Mouse (Mus musculus) embryo, embryonic 9.5 days (tissue): ENCODE measurements around the gene Gm3045.

Experiments
- DNase-seq: peaks from one replicate; pipeline ENCODE4 v3.0.0-alpha.2; 2017; ENCODE audit errors: extremely low spot score

Gm3045 gene

DNA sequence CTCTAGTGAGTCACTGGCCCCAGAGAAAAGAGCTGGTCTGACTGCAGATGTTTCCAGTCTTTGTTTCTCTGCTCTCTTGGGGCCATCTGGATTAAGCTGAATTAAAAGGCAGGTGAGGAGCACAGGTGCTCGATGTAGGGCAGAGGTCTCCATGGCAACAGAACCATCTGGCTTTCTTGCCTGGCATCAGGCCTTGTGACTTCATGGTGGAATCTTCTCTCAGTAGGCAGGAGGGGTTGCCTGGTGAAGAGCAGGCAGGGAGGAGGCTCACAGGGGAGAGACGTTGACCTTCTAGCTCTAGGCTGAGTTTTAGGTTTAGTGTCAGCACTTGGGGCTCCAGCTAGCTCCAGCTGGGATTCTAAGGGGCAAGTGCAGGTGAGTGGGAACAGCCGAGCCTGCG, at the start of gene Gm3045:
Gene Gm3045 (plus strand): TSS at position 230 of the 400 bp plus-strand sequence.
- DNase-seq: no peak

DNA sequence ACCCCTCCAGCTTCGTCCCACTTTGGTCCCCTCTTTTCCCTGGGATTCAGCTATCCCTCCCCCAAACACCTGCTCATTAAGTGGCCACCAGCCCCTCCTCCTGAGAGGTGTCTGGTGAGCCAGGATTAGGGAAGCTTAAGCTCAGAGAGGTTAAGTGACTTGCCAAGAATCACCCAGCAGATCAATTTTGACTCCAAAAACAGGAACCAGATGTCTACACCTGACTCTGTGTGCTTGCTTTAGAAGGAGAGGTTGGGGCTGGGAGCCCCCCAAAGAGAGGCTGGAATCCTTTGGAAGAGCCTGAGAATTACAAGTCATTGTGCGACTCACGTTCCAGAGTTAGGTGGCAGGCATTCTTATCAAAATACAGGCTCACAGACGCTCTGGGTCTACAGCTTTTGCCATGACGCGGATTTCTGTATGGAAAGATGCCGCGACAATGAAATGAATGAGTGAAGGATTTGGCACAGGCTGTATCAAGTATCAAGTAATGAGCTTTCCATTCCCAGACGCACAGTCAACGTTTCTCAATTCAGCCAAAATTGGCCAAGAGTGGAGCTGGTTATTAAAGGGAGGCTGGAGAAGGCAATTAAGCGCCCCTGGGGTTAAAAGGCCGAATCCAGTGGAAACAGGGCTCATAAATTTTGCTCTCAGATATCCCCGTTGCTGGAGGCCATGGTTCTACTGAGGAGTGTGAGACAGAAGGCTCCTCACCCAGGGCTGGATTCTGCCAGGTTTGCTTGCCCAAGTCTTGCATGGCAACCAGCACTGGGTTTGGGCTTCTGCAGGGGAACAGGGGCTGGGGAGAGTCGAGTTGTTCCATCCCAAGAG, 45.3 kb upstream of the Gm3045 start:
- DNase-seq: peak; percentile 37

DNA sequence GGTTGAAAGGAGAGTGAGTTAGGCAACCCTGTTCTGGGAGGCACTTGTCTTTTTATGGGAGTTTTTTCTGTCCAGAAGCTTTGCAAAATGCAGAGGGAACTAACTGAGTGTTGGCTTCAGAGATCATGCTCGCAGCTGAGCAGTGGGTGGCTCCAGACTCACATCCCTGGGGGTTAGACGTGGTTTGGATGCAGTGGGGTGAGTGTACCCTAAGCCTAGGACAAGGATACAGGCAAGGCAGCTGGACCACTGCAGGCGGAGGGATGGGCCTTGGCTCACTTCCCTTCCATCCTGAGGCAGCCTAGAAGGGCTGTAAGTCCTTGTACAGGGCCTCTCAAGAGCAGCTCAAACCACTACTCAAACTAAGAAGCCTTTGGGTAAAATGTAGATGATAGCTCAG, 43.0 kb upstream of the Gm3045 start:
- DNase-seq: no peak

DNA sequence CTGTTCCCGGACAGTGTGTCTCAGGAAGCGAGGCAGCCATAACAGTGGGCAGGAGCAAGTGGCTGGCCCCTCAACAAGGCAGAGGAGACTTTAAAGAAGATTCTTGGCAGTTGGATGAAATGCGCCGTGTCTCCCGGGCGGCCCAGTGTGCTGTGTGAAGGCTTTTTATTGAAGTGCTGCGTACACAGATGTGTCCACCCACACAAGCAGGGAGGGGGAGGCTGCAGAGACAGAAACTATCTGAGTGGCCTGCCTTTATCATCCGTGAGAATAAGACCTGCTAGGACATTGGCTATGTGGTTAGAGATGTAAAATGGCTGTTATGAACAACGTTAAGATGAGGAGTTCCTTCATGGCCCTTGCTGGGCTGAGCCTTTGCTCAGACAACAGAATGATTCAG, 40.0 kb upstream of the Gm3045 start:
- no peak for DNase-seq

DNA sequence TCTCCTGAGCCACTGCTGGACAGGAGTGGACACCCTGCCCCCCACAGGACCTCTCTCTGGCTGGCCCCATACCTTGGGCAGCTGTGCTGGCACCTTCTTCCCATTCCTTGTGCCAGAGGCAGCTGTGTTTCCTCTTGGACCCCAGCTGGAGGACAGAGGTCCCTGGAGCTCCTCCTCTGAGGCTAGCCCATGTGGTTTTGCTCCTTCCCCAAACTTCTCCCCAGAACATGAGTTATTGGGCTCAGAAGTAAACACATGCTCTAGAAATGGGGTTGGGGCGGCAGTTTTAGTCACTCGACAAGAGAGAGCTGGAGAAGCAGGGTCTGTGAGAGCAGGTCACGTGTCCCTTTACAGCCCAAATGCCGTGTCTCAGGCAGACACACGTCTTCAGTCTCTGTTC, 39.0 kb upstream of the Gm3045 start:
- no peak for DNase-seq

DNA sequence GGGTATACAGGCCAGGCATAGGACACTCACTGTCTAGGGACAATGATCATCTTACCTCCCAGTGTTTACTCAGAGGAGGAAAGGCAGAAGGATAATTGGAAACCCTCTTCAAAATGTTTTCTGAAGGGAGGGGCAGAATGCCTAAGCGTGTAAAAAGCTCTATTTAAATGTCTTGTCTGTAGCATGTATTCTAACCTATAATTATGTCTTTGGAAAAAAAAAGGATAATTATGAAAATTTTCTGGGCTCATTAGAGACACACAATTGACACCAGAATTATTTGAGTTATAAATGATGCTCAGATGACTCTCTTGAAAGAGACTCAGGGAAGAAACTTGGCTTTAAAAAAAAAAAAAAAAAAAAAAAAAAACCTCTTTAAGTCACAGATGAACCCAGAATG, 38.4 kb upstream of the Gm3045 start:
- no peak for DNase-seq

DNA sequence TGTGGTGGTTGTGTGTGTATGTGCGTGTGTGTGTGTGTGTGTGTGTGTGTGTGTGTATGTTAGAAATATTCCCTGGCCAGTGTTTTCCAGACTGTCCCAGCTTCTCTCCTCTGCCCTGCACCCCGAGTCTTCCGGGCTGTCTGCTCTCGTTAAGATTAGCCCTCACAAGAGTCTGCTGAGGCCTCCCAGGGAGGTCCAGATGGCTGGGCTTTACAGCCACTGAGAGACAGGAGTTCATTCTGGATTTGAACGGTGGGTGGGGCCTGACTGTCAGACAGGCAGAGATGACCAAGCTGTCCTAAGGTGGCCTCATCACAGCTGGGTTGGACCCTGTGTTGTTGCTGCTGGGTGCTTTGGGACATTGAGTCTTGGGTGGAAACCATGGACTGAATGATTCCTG, 28.8 kb upstream of the Gm3045 start:
- DNase-seq: no peak

DNA sequence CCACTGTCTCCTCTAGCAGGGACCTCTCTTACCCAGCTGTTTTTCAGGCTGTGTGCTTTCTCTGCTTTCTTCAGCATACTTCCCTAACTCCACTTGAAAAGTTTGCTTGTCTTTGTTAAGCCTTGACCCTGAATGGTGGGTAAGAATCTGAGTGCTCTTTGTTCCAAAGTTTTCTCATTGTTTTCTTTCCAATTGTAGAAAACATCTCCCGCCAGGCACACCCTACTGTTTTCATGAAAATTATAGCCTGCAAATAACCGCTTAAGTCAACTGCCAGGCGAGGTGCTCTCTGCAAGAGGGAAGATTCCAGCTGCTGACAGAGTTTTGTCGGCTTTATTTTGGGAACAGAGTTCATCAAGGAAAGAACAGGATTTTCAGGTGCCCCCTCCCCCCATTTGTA, 25.2 kb upstream of the Gm3045 start:
- DNase-seq: no peak

DNA sequence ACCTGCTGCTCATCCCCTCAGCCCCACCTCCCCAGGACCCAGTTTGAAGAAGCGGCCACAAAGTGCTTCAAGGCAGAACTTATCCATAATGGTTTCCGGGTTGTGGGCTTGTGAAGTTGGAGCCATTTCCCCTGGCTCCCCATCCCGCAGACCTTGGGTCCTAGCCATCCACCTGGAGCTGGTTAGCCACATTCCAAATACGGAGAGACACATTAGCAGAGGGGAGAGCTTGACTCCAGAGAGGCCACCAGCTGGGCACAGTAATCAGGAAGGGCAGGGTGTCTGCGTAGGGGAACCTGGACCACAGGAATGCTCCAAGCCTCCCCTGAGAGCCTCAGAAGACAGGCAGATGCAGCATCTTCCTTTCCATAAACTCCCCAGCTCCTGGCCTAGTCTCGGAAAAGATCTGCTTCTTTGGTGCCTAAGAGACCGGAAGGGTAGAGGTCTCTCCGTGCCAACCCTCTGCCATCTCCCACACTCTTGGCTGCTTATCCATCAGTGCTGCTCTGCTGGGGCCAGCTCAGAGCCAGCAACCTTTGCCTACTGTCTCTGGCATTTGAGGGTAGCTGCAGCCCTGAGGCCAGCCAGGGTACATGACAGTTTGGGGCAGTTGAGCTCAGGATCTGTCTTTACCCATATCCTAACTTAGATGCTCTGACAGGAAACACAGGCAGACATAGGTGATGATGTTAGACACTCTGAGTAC, 22.9 kb upstream of the Gm3045 start:
- DNase-seq: no peak

DNA sequence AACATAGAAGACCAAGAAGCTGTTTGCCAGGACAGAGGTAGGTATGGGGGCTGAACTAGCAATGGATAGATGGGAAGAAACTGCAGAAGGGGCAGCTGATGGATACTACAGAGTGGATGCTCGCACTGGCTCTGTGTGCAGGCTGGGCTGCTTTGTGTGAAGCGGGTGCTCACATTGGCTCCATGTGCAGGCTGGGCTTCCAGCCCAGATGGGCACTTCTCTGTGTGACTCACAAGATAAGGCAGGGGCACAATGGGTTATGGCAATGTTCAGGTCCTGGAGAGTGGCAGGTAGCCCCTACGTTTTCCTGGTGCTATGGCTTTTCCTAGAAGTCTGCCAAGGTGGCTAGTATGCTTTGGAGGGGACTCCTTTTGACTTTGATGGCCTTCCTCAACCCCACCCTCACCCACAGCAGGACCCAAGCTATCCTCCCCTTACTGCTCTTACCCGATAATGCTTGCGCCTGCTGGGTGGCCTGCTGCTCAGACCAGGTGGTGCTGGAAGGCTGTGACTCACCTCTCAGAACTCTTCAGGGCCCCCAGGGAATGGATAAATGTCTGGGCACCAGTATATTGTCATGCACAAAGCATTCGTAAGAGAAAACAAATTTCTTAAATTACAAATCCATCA, 21.8 kb upstream of the Gm3045 start:
- DNase-seq: no peak

DNA sequence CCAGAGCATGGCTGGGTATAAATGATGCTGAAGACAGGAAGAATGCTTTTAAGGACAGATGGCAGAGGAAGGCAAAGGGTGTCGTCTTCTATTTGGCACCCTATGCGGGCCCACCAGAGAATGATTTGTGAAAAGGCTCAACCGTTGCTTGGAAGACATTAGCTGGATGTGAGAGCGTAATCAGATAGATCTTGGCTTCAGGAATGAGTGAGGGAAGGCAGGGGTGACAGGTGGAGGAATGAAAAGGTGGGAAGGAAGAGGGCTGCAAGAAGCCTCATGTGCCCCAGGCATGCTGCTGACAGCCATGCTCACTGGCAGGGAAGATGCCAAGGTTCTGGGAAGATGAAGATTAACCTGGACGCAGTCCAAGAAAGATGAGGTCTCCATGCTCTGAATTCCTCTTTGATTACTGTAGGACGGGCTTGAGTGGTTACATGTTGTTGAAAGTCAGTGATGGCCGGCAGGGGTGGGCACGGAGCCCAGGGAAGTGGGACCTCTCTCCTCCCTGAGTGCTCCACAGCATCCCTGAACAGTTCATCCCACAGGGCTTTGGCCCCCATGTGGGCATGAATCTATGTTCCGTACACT, 14.0 kb upstream of the Gm3045 start:
- DNase-seq: no peak

DNA sequence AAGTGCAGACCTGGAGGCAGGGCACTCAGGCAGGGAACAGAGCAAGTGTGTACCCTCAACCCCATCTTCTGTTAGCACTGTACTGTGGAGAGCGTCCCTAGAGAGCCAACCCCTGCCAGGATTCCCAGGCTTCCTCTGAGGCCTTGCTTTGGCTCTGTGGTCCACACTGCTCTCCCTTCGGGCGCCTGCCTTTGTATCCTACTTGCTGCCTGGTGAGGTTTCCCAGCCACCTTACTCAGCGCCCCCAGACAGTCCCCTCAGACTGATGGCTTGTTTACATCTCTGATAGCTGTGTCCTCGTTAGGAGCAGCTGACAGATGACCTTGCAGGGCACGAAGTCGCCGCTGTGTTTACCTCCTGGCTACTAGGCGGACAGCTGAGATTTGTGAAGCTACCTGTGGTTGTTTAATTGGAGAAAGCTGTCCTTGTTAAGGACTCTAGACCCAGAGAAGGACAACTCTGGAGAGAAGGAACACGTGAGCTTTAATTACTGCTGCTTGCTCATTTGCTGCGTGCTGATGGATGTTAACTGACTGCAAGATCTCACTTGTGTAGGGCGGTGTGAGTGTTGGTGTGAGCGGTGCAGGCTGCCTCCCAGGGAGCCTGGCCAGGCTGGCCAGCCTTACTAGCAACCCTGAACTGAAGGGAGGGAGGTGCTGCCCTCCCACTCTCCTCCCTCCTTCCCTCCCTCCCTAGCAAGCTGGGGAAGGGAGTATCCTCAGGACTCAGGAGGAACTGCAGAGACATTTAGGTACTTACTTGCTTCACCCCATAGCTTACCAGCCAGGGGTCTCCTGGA, 7.5 kb upstream of the Gm3045 start:
- DNase-seq: no peak

DNA sequence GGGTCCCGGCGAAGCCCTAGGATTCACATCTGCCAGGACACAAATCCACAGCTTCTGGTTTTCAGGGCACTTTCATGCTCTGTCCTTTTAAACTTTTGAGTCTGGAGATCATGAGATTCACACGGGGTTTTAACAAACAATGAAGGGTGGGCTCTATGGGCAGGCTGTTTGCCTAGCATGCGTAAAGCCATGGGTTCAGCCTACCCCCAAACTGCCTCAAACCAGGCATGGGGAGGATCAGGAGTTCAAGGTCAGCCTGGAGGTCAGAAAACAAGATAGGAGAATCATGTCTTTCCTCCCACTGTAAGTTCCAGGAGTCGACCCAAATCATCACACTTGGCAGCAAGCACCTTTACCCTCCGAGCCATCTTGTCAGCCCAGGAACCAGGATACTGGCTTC, 6.9 kb upstream of the Gm3045 start:
- DNase-seq: no peak

DNA sequence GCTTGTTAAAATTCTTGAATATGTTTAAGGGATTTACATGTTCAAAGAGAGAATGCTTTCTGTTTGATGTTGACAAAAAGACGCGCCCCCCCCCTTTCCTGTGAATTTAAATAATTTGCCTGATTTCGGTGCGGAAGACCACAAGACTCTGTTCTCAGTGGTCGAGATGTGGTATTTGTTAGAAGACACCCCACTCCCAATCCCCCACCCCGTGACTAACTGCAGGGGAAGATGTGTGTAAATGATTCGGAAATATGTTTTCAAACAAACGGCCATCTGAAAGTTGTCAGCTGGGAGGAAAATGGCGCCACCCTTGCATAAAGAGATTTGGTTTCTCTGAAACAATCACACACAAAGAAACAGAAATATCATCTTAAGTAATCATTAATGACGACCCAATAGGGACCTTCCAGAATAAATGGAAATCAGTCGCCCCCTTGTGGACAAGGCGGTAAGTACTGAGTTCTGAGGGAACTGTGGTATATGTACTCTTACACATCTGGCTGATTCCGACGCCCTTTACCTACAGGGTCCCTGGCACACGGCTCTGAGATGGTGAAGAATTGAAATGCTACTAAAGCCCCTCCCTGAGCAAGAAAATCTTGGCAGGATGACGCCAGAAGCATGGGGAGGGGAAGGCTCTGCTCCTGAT, 4.2 kb upstream of the Gm3045 start:
- peak; percentile 68 for DNase-seq

DNA sequence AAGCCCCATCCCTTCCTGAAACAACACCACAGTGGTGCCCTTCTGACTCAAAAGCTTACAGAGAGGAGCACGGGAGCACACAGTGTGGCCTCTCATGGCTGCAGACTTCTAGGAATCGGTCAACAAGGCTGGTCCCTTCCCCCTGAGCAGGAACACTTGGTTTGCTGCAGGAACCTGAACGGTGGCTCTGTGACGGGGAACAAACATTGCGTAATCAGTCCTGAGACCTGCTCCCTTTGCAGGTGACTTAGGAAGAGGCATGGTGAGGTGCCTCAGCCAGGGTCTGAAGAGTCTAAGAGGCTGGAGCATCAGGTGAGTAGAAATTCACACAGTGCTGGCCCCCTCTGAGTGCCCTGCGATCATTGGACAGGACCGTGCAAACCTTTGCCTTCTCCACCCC, 463 bp upstream of the Gm3045 start:
- no peak for DNase-seq

DNA sequence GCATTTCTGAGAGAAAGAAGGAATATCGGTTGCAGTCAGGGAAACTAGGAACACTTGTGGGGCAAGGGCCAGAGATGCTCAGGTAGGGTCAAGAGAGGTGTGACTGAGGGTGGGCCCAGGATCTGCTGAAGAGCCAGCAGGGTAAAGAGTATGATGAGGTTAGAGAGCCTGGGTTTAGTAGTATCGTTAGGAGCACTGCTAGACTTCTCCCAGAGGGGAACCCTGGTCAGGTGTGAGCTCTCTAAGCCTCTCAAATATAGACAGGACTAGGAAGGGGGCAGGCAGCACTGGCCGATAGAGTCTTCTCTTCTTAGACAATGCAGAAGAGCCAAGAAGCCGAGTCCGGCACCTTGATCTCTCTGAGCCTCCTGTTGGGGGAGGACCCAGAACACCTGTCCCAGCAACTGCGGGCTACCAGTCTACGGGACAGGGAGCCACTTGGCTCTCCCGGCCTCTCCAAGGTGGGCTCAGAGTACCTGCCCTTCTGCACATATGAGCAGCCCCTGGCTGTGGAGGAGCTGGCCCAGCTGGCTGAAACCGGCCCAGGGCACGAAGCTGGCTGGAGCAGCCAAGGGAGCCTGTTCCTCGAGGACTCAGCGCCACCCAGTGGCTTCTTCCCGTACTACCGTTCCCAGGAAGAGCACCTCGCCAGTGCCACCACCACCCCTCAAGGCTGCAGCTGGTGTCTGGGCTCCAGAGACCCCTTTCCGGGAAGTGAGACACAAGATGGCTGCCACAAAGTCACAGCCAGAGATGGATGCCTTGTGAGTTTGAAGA, 2.5 kb downstream of the Gm3045 start:
- DNase-seq: peak; percentile 84

DNA sequence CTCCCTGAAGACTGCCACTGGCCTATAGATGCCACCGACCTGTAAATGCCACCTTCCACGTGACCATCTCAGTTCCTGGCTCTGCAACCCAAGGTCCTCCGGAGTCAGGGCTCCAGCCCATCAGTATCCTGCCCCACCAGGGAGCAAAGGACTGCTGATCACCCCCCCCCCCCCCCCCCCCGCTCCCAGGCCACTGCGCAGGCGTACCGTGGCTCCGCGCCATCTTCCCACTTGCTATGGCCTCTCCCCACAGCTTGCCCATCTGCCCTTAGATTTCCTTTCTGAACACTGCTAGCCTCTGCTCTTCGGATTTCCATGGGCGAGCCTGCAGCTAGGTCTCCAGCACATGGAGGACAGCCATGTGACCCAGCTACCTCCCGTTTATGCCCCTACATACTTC, 6.1 kb downstream of the Gm3045 start:
- DNase-seq: no peak

DNA sequence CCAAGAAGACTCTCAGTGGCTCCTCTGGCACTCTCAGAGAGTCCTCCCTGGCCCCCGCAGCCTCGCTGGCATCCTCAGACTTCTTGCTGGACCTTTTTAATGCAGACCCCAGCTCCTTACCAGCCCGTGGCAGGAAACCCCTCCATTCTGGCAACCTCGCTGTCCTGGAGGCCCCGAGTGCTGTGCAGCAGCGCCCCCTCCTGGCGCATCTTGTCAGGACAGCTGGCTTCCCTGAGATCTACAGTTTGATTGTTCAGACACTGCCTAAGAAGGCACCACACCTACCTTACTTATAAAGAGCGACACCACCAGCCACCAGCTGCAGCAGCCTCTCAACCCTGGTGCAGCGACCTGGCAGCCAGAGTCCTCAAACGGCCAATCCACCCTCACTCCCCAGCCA, 7.1 kb downstream of the Gm3045 start:
- DNase-seq: peak; percentile 89

DNA sequence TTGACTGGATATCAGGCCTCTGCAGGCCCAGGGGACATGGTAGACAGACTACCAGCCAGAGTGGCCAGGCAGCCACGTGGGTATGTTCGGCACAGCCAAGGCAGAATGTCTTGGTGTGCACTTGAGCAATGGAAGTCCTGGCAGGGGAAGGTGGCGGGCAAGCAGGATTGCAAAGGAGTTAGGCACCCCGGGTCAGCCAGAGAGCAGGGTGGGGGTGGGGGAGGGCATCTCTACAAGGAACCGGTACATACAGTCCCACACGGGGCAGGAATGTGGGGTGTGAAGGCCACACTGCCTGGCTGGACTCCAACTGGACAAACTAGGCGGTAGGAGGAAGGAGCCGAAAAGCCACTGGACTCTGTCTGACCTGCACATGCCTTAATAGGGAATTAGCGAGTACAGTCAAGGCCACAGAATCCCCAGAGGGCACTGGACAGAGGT, 7.9 kb downstream of the Gm3045 start:
- DNase-seq: no peak

DNA sequence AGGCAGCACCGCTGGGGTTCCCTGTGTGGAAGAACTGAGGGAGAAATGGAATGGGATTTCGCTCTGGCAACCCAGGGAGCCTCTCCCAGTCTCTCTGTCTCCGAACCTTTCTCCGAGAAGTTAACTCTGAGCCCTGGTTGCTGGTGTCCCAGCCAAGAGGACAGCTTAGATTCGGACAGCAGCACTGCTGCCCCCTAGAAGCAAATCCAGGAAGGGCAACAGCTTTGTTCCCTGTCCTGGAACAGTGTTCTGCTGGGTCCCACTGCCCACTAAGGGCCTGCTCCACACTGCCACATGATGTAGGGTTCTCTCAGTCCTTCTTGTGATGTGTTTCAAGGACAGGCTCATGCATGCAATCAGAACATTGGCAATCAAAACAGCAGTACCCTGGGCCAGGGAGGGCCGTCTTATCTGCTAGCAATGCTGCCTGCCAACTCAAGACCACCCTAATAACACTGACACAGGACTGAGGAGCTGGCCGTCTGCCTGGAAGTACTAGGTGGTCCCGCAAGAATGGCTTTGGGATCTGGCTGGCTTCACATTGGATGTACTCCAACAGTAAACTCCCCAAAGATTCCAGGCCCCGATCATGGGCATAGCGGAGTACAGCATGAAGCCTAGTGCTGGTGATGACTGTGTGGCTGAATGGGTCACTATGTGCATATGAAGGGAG, 9.4 kb downstream of the Gm3045 start:
- no peak for DNase-seq
